Mouse (Mus musculus): ENCODE results near the gene Ift140. TPM values are rescaled to one million over a fixed set of nuclear protein-coding genes. Genes with fewer than 3 reads are reported as not detected.

Ift140 gene
- polyA plus RNA-seq (2015; fragmentation: Nextera tagmentation; extraction: Ambion mirVana) = 17.8 and 19.2 TPM in 2 replicates

DNA sequence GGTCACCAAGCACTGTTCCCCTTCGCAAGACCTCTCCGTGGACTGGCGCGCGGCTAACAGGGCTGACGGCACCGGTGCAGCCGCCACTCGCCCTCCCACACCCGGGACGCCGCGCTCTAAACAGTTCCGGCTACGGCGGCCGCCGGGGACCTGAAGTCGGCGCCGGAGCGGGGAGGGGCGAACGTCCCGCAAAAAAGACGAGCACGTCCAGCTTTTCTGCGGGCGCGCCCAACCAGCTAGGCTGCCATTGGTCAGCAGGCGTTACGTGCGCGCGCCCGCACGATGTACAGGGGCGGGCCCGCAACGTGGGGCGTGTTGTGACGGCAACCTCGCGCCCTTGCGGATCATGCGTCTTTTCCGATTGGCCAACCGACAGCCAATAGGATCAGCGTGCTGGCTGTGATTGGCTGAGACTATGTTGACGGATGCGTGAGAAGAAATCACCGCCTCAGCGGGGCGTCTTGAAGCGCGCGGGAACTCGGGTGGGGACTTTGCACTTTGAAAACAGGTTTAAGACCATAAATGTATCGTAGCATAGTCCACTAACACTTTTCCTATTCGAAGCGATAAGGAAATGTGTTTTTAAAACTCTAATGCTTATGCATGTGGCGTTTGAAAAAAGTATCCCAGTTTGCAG is at the start of gene Ift140, which contains the start of gene Cramp1l:
Gene Ift140, plus strand, starts transcription at position 431 of the 637 bp plus-strand sequence.
Gene Cramp1l, minus strand, starts transcription at position 134 of the 637 bp plus-strand sequence.
- peak; percentile 100 for ATAC-seq (ENCODE audit: low read depth)
- Histone ChIP-seq H3K4me3 (peak within 1 kb of the TSS; percentile 90), H3K27ac (replicated peaks) (peak within 1 kb of the TSS; percentile 87), H3K36me3 (peaks cover 32% of the 10 kb centered on the region), H3K4me2 (peak within 1 kb of the TSS; percentile 99), H3K9me3 (no peaks in the 10 kb centered on the region), H3K4me1 (replicated peaks) (peaks cover 50% of the 10 kb centered on the region), H3K9ac (peak within 1 kb of the TSS; percentile 96), H3K27me3 (no peaks in the 10 kb centered on the region)
- under 1% methylated on average over 62 of the region's 62 CpGs for WGBS

- no peak overlapping the region for H3K4me2 ChIP-seq
- ATAC-seq (ENCODE audit: low read depth) = no peak
- no peak overlapping the region for H3K9ac ChIP-seq
- no peak overlapping the region for H3K27ac ChIP-seq (replicated peaks)
- H3K4me3 ChIP-seq = no peak overlapping the region
- WGBS = 94% methylated on average over 6 of the region's 6 CpGs
- H3K27me3 ChIP-seq = no peaks in the 10 kb centered on the region
- peaks cover 94% of the 10 kb centered on the region for H3K36me3 ChIP-seq
- no peaks in the 10 kb centered on the region for H3K9me3 ChIP-seq
- H3K4me1 ChIP-seq (replicated peaks) = no peaks in the 10 kb centered on the region
These were observed 28.7 kb upstream of the Ift140 start for GRCm38 (mm10) chr17:24987221-24987620.

GRCm38 (mm10) chr17:24994721-24995120 is 21.2 kb upstream of the Ift140 start:
- WGBS = 95% methylated on average over 6 of the region's 6 CpGs
- no peak overlapping the region for H3K27ac ChIP-seq (replicated peaks)
- no peak overlapping the region for H3K9ac ChIP-seq
- ATAC-seq (ENCODE audit: low read depth) = no peak
- no peaks in the 10 kb centered on the region for H3K9me3 ChIP-seq
- peaks cover 95% of the 10 kb centered on the region for H3K36me3 ChIP-seq
- no peaks in the 10 kb centered on the region for H3K27me3 ChIP-seq
- H3K4me2 ChIP-seq = no peak overlapping the region
- H3K4me3 ChIP-seq = no peak overlapping the region
- no peaks in the 10 kb centered on the region for H3K4me1 ChIP-seq (replicated peaks)

GRCm38 (mm10) chr17:25005102-25005501 is 10.8 kb upstream of the Ift140 start:
- ATAC-seq (ENCODE audit: low read depth) = no peak
- no peak overlapping the region for H3K4me3 ChIP-seq
- H3K4me1 ChIP-seq (replicated peaks) = no peaks in the 10 kb centered on the region
- H3K9me3 ChIP-seq = no peaks in the 10 kb centered on the region
- no peak overlapping the region for H3K4me2 ChIP-seq
- no peak overlapping the region for H3K27ac ChIP-seq (replicated peaks)
- H3K27me3 ChIP-seq = no peaks in the 10 kb centered on the region
- 94% methylated on average over 3 of the region's 3 CpGs for WGBS
- no peak overlapping the region for H3K9ac ChIP-seq
- peaks cover 71% of the 10 kb centered on the region for H3K36me3 ChIP-seq

GRCm38 (mm10) chr17:25007480-25007879 is 8.4 kb upstream of the Ift140 start:
- Histone ChIP-seq H3K9me3 (no peaks in the 10 kb centered on the region), H3K4me1 (replicated peaks) (peaks cover 14% of the 10 kb centered on the region), H3K36me3 (peaks cover 73% of the 10 kb centered on the region), H3K27me3 (no peaks in the 10 kb centered on the region), H3K9ac (no peak overlapping the region), H3K4me3 (no peak overlapping the region), H3K4me2 (no peak overlapping the region), H3K27ac (replicated peaks) (no peak overlapping the region)
- ATAC-seq (ENCODE audit: low read depth) = no peak

GRCm38 (mm10) chr17:25013606-25014501 is 2.0 kb upstream of the Ift140 start:
- peak overlapping the region; percentile 96 for H3K9ac ChIP-seq
- ATAC-seq (ENCODE audit: low read depth) = no peak
- H3K4me3 ChIP-seq = peak overlapping the region; percentile 90
- peak overlapping the region; percentile 76 for H3K27ac ChIP-seq (replicated peaks)
- WGBS = under 1% methylated on average over 81 of the region's 81 CpGs
- H3K27me3 ChIP-seq = no peaks in the 10 kb centered on the region
- H3K4me2 ChIP-seq = peak overlapping the region; percentile 99
- H3K4me1 ChIP-seq (replicated peaks) = peaks cover 50% of the 10 kb centered on the region
- H3K36me3 ChIP-seq = peaks cover 31% of the 10 kb centered on the region
- H3K9me3 ChIP-seq = no peaks in the 10 kb centered on the region

DNA sequence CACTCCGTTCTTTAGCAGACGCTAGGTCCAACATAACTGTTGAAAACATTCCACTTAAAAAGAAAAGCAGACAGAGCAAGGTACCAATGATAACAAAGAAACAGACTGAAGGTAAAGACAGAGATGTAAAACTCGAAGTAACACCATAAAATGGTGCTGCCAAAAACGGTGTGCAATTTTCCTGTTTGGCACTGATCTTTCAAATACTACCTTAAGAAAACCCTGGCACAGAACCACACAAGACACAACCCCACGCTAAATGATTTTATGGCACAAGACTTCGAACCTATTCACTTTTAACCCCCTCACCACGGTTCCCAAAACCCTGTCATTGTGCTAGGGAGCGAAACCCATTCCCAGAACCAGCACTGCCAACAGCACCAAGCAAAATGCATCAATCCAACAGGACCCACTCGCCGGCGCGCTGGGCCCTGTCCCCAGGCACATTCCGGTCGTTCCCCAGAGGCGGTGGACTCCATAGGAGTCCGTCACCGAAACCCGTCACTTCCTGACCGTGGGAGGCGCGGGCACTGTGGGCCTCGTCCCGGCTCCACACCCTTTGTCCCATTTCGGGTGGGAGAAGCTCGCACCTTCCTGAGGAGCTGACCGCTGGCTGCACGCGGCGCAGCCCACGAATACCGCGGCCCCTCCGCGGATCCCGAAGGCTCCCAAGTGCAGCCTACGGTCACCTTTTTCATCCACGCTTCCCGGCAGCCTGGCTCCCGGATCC is 879 bp upstream of the Ift140 start:
- Histone ChIP-seq H3K4me1 (replicated peaks) (peaks cover 50% of the 10 kb centered on the region), H3K4me2 (peak overlapping the region; percentile 99), H3K9ac (peak overlapping the region; percentile 96), H3K36me3 (peaks cover 32% of the 10 kb centered on the region), H3K9me3 (no peaks in the 10 kb centered on the region), H3K27ac (replicated peaks) (peak overlapping the region; percentile 87), H3K4me3 (peak overlapping the region; percentile 90), H3K27me3 (no peaks in the 10 kb centered on the region)
- peak; percentile 20; the same call in 1 of the 2 replicates for ATAC-seq (ENCODE audit: low read depth)
- WGBS = under 1% methylated on average over 39 of the region's 39 CpGs

GRCm38 (mm10) chr17:25016292-25017132 is 627 bp downstream of the Ift140 start:
- Histone ChIP-seq H3K27me3 (no peaks in the 10 kb centered on the region), H3K4me2 (peak overlapping the region; percentile 82), H3K36me3 (peaks cover 25% of the 10 kb centered on the region), H3K4me1 (replicated peaks) (peaks cover 46% of the 10 kb centered on the region), H3K4me3 (peak overlapping the region; percentile 90), H3K9me3 (no peaks in the 10 kb centered on the region), H3K9ac (peak overlapping the region; percentile 79), H3K27ac (replicated peaks) (peak overlapping the region; percentile 78)
- peak; percentile 93 for ATAC-seq (ENCODE audit: low read depth)
- WGBS = under 1% methylated on average over 55 of the region's 55 CpGs

- peaks cover 66% of the 10 kb centered on the region for H3K36me3 ChIP-seq
- WGBS = 72% methylated on average over 4 of the region's 4 CpGs
- ATAC-seq (ENCODE audit: low read depth) = no peak
These were observed 20.3 kb downstream of the Ift140 start for GRCm38 (mm10) chr17:25036183-25036582.

GRCm38 (mm10) chr17:25044879-25045278 is 29.0 kb downstream of the Ift140 start:
- no peak for ATAC-seq (ENCODE audit: low read depth)
- no peaks in the 10 kb centered on the region for H3K9me3 ChIP-seq
- WGBS = 79% methylated on average over 7 of the region's 7 CpGs
- no peak overlapping the region for H3K4me2 ChIP-seq
- no peaks in the 10 kb centered on the region for H3K27me3 ChIP-seq
- no peak overlapping the region for H3K27ac ChIP-seq (replicated peaks)
- peaks cover 50% of the 10 kb centered on the region for H3K36me3 ChIP-seq
- H3K4me3 ChIP-seq = no peak overlapping the region
- no peaks in the 10 kb centered on the region for H3K4me1 ChIP-seq (replicated peaks)
- H3K9ac ChIP-seq = no peak overlapping the region

More at GRCm38 (mm10) chr17:25036183-25036582, 20.3 kb downstream of the Ift140 start:
- no peaks in the 10 kb centered on the region for H3K4me1 ChIP-seq (replicated peaks)
- no peak overlapping the region for H3K27ac ChIP-seq (replicated peaks)
- H3K27me3 ChIP-seq = no peaks in the 10 kb centered on the region
- H3K9me3 ChIP-seq = no peaks in the 10 kb centered on the region
- H3K4me3 ChIP-seq = no peak overlapping the region
- no peak overlapping the region for H3K4me2 ChIP-seq
- no peak overlapping the region for H3K9ac ChIP-seq

GRCm38 (mm10) chr17:25045281-25045680 is 29.4 kb downstream of the Ift140 start:
- H3K27me3 ChIP-seq = no peaks in the 10 kb centered on the region
- no peak overlapping the region for H3K4me3 ChIP-seq
- no peaks in the 10 kb centered on the region for H3K9me3 ChIP-seq
- H3K4me2 ChIP-seq = no peak overlapping the region
- no peak for ATAC-seq (ENCODE audit: low read depth)
- no peak overlapping the region for H3K27ac ChIP-seq (replicated peaks)
- H3K36me3 ChIP-seq = peaks cover 50% of the 10 kb centered on the region
- H3K9ac ChIP-seq = no peak overlapping the region
- no peaks in the 10 kb centered on the region for H3K4me1 ChIP-seq (replicated peaks)
- WGBS = 89% methylated on average over 4 of the region's 4 CpGs
